Mouse (Mus musculus) hindbrain, embryonic 12.5 days (tissue): ENCODE results near the gene 1700025G04Rik. TPM values are rescaled to one million over a fixed set of nuclear protein-coding genes. Genes with fewer than 3 reads are reported as not detected.
A peak's percentile ranks its signal among the peaks of the same experiment; 100 is the strongest.
"Not testable (repeated sequence)": the region's sequence is repeated elsewhere in the genome, so short reads cannot be mapped to it uniquely, and the experiment has no call there.

Experiments
- ATAC-seq: fragments of 200-750 bp; cut with Nextera tagmentation; 2 replicates; pipeline ENCODE4 v1.8.0; 2017; ENCODE audit warnings: moderate TSS enrichment; ENCODE audit not compliant: low FRiP score
- H3K27ac ChIP-seq: fragments of 300-500 bp; sonication (generic); 2 replicates; pipeline ENCODE4 v1.5.1; 2016; ENCODE audit warnings: mild to moderate bottlenecking
- H3K27me3 ChIP-seq: fragments of 300-500 bp; sonication (generic); 2 replicates; pipeline ENCODE4 v1.6.1; 2016; ENCODE audit warnings: mild to moderate bottlenecking
- H3K36me3 ChIP-seq: fragments of 300-500 bp; sonication (generic); 2 replicates; pipeline ENCODE4 v1.6.1; 2016; ENCODE audit warnings: mild to moderate bottlenecking
- H3K4me1 ChIP-seq: fragments of 300-500 bp; sonication (generic); 2 replicates; pipeline ENCODE4 v1.6.1; 2016
- H3K4me2 ChIP-seq: fragments of 300-500 bp; sonication (generic); replicated peaks from 2 replicates; pipeline ENCODE4 v1.6.1; 2016; ENCODE audit warnings: mild to moderate bottlenecking
- H3K4me3 ChIP-seq: fragments of 300-500 bp; sonication (generic); 2 replicates; pipeline ENCODE4 v1.5.1; 2016; ENCODE audit warnings: mild to moderate bottlenecking
- H3K9ac ChIP-seq: fragments of 300-500 bp; sonication (generic); 2 replicates; pipeline ENCODE4 v1.6.1; 2016; ENCODE audit warnings: mild to moderate bottlenecking, moderate library complexity
- H3K9me3 ChIP-seq: fragments of 300-500 bp; sonication (generic); replicated peaks from 2 replicates; pipeline ENCODE4 v1.6.1; 2016; ENCODE audit warnings: mild to moderate bottlenecking
- WGBS: fragments of 180-500 bp; shearing (Covaris S2); methylation state at CpG from one replicate; pipeline ENCODE4 v1.1.7; 2016; 5-methylcytosine and 5-hydroxymethylcytosine counted together
- polyA plus RNA-seq: library from polyadenylated mRNA; unstranded; fragments of >200 nt; fragmentation: Nextera tagmentation; extraction: Ambion mirVana; gene quantifications from 2 replicates; pipeline ENCODE4 v1.2.1, GENCODE M21; 2016

The 1700025G04Rik gene
- polyA plus RNA-seq, 1 experiment from 2014 or later, result 51.0 TPM

DNA sequence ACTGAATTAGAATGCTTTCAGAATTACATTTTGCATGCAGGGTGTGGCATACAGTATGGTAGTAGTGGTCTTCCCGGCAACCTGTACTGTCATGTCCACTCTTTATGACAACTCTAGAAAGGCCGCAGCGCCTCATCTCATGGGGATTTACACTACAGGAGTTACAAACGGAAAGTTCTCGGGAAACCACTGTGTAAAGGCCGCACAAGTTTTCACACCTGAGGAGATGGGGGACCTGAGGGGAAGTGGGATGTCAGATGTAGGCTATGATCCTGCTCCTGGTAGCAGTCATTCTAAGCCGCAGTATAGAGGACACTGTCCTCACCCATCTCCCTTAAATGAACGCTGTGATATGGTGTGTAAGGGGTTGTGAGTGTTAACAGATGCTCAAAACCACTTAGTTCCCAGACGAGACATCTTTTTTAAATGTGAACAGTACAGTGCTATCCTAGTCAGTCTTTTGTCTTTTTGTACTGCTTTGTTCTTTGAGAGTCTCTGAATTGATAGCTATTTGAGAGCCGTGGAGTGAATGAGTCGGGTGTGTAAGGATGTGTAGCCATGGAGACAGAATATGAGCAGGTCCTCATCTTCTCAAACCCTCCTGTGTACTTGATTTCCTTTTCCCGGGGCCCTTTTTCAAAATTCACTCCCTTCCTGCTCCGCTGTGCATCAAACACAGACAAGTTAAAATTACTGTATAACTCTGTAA, 277.8 kb downstream of the 1700025G04Rik start:
- Histone ChIP-seq H3K36me3 (peaks cover 32% of the 10 kb centered on the region), H3K4me2 (no peak overlapping the region), H3K4me1 (0 out of 2 replicates have a peak, but pooled peaks cover 3% of the 10 kb centered on the region), H3K27ac (no peak overlapping the region), H3K27me3 (no peaks in the 10 kb centered on the region), H3K9ac (no peak overlapping the region), H3K4me3 (no peak overlapping the region), H3K9me3 (no peaks in the 10 kb centered on the region)
- ATAC-seq, result 0 out of 2 replicates have a peak, but pooled peaks have one; percentile 48
- 73% methylated on average over 13 of the region's 13 CpGs for WGBS

DNA sequence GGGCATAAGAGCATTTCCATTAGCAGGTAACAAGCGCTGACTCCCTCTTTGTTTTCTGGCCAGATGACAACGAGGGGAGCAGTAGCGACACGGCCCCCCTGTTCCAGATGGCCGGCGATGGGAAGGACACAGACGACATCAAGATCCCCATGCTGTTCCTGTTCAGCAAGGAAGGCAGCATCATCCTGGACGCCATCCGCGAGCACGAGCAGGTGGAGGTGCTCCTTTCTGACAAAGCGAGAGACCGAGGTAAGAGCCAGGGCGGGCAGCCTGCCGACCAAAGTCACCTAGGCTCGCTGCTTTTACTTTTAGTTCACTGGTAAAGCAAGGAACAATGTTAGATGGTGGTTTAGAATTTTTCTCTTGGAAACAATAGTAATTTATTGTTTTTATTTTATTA, 278.5 kb downstream of the 1700025G04Rik start:
- Histone ChIP-seq H3K4me1 (0 out of 2 replicates have a peak, but pooled peaks cover 3% of the 10 kb centered on the region), H3K36me3 (peaks cover 35% of the 10 kb centered on the region), H3K27ac (no peak overlapping the region), H3K27me3 (no peaks in the 10 kb centered on the region), H3K9me3 (no peaks in the 10 kb centered on the region), H3K9ac (no peak overlapping the region), H3K4me2 (no peak overlapping the region), H3K4me3 (no peak overlapping the region)
- 87% methylated on average over 16 of the region's 16 CpGs for WGBS
- ATAC-seq, result no peak

DNA sequence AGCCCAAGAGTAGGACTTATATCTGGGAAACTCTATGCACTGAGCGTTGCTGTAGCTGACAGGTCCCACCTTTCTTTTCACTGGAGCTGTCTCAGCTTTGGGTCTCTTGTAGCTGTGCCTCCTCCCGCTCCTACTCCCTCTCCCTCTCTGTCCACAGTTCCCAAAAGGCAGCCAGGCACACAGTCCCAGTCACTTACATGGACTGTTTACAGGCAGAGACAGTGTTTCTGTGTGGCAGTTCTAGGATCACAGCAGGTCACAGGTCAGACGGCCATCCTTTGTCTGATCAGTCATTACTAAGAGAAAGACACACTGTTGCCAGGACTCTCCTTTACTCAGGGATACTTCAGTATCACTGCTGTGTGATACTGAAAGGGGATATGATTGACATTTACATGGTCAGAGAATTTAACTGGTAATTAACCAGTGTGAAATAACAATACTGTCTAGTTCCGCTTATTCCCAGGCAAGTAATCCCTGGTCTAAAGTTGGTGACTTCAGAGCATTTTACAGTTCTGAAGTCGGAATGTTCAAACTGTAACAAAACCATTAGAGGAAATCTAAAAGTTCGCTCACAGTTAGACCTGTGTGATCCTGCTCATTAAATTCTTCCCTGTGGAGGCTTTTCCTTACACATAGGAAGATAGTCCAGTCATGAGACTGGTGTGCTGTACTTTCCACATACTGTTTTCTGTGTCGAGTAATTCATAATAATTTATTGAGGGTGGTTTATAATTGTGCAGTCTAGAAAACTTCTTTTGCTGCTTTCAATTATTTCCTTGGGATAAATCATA, 279.1 kb downstream of the 1700025G04Rik start:
- Histone ChIP-seq H3K27me3 (no peaks in the 10 kb centered on the region), H3K27ac (no peak overlapping the region), H3K4me3 (no peak overlapping the region), H3K9ac (no peak overlapping the region), H3K4me1 (0 out of 2 replicates have a peak, but pooled peaks cover 3% of the 10 kb centered on the region), H3K36me3 (peaks cover 35% of the 10 kb centered on the region), H3K9me3 (no peaks in the 10 kb centered on the region), H3K4me2 (no peak overlapping the region)
- ATAC-seq, result no peak
- 57% methylated on average over 7 of the region's 7 CpGs for WGBS

DNA sequence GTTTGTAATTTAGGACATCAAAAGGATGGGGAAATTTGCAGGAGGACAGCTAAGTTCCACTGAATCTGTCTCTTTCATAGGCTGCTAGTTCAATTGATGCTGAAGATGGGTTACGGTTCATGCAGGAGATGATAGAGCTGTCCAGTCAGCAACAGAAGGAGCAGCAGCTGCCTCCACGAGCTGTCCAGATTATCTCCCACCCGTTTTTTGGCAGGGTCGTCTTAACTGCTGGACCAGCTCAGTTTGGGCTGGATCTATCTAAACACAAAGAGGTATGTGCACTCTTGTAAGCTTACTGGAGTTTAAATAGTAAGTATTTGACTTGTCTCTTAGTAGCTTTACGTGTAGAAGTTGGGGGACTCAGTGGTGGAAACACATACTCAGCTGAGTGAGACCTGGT, 282.6 kb downstream of the 1700025G04Rik start:
- Histone ChIP-seq H3K4me2 (no peak overlapping the region), H3K4me3 (no peak overlapping the region), H3K4me1 (0 out of 2 replicates have a peak, but pooled peaks cover 3% of the 10 kb centered on the region), H3K36me3 (peaks cover 39% of the 10 kb centered on the region), H3K9me3 (no peaks in the 10 kb centered on the region), H3K27ac (no peak overlapping the region), H3K9ac (no peak overlapping the region), H3K27me3 (no peaks in the 10 kb centered on the region)
- 91% methylated on average over 5 of the region's 5 CpGs for WGBS
- no peak for ATAC-seq

DNA sequence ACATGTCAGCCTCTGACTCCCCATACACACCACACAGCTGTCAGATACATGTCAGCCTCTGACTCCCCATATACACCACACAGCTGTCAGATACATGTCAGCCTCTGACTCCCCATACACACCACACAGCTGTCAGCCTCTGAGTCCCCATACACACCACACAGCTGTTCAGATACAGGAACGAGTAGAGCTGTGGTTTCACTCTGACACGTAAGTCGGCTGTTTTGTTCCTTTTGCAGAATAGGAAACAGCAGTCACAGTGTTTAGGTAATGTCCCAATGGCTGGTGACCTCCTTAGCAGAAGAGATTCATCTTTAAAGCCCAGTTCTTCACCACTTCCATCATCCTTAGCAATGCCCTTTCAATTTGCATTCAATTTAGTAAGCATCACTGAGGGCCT, 287.1 kb downstream of the 1700025G04Rik start:
- 81% methylated on average over 3 of the region's 3 CpGs for WGBS
- H3K36me3 ChIP-seq, result peaks cover 37% of the 10 kb centered on the region
- H3K4me1 ChIP-seq, ATAC-seq, H3K27me3 ChIP-seq, H3K4me3 ChIP-seq, H3K9ac ChIP-seq, H3K9me3 ChIP-seq, H3K4me2 ChIP-seq, H3K27ac ChIP-seq: not testable (repeated sequence)
